Mouse (Mus musculus) adrenal gland, postnatal 10 days (tissue): Measurements from ENCODE around the gene Anks1. TPM values are rescaled to one million over a fixed set of nuclear protein-coding genes. Genes with fewer than 3 reads are reported as not detected.
"Not testable (repeated sequence)": the region's sequence is repeated elsewhere in the genome, so short reads cannot be mapped to it uniquely, and the experiment has no call there.

ENCODE experiments used
- DNase-seq: peaks from one replicate; pipeline ENCODE4 v3.0.0; 2021; ENCODE audit warnings: mixed read lengths
- total RNA-seq, 2 experiments: library from RNA; stranded (reverse); gene quantifications; 2 replicates each; pipeline ENCODE4 v1.2.3; 2021

The Anks1 gene
- total RNA-seq, 2 experiments from 2014 or later = 26.9 to 40.0 TPM

- not testable (repeated sequence) for DNase-seq
Observed at GRCm38 (mm10) chr17:27999683-28000273, 90.7 kb downstream of the Anks1 start.

DNA sequence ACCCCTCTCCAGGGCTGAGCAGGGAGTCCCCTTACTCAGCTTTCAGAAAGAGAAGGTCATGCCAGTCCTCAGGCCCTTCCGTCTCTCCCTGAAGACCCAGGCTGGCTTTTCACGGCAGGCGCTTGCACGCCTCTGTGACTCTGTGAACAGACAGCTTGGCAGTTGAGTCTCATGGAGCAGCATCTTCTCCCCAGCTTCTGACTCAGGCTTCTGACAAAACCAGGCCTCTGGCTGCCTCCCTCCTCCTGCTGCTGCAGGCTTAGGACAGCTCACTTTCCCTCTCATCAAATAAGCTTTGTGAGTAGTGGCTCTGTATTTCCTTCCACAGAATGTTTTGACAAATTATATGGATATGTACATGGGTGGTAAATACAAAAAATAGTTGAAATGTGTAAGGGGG, 91.3 kb downstream of the Anks1 start:
- no peak for DNase-seq

- no peak for DNase-seq
Observed at GRCm38 (mm10) chr17:28000851-28001250, 91.7 kb downstream of the Anks1 start.

DNA sequence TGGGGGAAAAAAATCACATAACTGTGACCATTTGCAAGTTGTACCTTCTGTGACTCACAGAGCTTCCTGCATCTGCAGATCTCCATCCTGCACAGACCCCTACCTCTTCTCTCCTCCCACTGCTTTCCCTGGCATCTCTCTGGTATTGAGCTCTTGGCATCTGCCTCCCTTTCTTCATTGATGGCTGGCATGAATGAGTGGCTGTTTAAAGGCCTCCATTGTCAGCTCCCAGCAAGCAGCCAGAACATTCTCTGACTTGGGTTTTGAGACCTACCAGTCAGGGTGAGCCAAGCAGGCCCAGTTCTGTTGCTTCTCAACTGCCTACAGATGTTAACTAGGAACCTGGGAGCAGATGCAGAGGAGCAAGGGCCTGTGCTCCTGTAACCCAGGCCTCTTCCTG, 96.3 kb downstream of the Anks1 start:
- DNase-seq = no peak

DNA sequence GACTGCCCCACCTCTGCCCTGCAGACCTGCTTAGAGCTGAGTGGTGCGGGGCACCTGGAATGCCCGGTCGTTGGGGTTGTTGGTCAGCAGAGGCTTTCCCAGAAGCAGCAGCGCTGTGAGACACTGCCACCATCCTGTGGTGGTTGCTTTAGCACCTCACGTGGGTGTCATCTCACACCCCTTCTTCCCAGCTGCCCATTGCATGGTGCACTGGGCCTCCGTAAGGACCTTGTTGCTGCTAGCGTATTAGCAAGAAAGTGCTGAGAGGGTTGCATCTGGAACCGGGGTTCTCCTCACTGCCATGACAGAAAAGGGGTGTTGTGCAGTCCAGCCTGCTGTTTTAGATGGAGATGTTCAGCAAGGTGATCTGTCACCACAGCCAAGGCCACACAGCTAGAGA, 97.1 kb downstream of the Anks1 start:
- DNase-seq = no peak

DNA sequence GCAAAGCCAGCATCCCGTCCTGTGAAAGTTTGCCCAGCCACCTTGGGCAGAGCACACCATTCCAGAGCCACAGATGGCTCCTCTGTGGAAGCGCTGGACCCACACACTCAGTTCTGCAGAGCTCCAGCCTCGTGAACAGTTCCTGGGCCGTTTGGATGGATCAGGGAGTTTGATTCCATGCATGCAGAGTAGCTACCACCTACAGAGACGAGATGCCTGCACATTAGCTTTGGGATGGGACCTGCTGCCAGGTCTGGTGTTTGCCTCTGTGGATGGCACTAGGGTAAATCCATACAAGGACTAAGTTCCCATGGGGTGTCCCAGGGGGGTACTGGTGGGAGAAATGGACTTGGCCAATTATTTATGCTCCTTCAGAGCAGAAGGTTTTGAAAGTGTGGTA, 97.5 kb downstream of the Anks1 start:
- no peak for DNase-seq

- DNase-seq = peak; percentile 76
Observed at GRCm38 (mm10) chr17:28007179-28007811, 98.2 kb downstream of the Anks1 start.

GRCm38 (mm10) chr17:28007857-28008564, 98.9 kb downstream of the Anks1 start:
- peak; percentile 37 for DNase-seq

DNA sequence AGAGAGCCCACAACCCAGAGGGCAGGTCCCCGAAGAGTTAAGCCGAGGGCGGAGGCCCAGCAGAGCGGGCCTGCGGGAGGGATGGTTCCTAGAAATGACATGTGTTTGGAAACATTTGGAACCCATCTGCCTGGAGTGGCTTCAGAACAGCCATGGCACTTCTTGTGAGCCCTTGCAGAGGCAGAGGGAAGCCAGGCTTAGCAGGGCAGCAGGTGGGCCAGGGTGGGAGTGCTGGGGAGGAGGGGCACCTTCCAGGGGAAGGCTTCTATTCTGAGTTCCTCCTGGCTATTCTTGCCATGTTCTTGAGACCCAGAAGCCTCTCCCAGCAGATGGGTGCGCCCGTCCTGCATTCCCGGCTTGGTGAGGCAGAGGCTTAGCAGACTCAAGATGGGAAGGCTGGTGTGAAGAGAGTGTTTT, 99.5 kb downstream of the Anks1 start:
- DNase-seq = no peak

- no peak for DNase-seq
Observed at GRCm38 (mm10) chr17:28009066-28009715, 100.1 kb downstream of the Anks1 start.

- DNase-seq = peak; percentile 75
Observed at GRCm38 (mm10) chr17:28009716-28010114, 100.6 kb downstream of the Anks1 start.

DNA sequence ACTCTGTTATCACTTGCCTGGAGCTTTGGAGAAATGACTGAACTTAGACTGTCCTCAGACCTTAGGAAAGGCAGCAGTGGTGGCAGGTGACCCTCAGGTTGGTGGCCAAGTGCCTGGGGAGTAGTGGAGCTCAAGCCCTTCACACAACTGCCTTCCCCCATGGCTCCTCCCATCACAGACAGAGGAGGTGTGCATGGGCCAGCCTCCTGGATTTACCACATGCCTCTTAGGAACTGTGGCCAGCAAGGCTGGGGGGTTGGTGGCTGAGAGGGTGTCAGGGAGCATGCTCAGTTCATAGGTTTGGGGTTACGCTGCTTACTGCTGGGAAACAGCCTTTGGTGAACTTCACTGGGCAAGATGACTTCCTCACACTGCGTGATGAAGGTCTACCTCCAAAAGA, 101.8 kb downstream of the Anks1 start:
- DNase-seq = no peak

GRCm38 (mm10) chr17:28012851-28013250, 103.7 kb downstream of the Anks1 start:
- no peak for DNase-seq

GRCm38 (mm10) chr17:28013259-28013875, 104.3 kb downstream of the Anks1 start:
- peak; percentile 74 for DNase-seq

- DNase-seq = no peak
Observed at GRCm38 (mm10) chr17:28014449-28014848, 105.3 kb downstream of the Anks1 start.

DNA sequence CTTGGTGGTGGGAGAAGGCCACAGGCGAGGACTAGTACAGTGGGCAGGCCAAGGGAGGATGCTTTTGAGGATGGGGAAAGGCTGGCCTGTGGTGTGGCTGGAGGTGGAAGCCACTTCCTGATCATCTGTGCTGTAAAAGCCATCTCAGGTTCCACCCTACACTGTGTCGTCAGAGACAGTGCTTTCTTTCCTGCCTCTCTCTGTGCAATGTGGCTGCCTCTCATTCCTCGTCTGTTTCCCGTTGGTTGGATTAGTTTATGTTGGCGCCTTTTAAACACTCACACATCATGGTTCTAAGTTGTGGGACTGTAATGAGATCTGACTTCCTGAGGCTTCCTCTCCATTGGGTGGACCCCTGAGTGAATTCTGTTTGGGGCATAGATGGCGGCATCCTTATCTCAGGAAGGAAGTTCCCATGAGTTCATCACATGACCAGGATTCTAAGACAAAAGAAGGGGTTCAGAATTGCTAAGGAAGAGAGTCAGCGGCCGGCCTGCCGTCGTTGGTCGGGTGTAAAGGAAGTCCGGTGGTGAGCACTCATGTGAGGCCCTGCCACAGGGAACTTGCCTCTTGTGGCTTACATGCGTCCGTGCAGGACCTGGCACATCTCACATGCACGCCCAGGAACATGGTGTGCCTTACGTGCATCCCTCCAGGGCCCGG, 106.1 kb downstream of the Anks1 start:
- no peak for DNase-seq

DNA sequence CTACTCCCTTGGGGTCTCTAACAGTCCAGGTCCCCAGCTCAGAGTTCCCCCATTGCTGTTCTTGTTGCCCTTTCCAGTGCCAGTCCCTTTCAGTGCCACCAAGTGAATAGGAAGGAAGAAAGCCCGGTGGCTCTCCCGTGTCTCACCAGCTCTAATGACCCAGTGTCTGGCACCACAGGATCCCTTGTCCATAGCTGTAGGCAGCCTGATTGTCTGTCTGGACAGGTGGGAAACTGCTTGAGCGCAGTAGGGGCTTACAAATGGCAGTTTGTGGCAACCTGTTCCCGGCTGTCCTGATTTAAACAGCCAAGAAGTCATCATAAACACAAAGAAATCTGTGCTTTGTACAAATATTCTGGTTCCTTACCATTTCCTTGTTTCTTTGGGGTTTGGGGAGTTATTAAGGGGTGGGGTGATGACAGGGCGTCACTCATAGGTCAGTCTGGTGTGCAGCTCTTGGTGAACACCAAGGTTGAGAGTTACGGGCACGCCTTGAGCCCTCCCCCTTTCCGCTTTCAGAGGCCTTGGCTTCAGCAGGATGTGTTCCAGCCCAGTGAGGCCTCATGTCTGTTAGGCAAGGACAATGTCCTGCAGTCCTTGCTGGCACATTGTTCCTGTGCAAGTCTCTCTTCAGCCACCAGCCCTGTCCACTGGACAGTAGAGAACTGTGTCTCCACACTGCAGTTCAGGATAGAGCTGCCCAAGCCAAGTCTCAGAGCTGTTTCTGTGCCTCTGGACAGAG, 107.1 kb downstream of the Anks1 start:
- DNase-seq = peak; percentile 86

- no peak for DNase-seq
Observed at GRCm38 (mm10) chr17:28018344-28018743, 109.2 kb downstream of the Anks1 start.

- no peak for DNase-seq
Observed at GRCm38 (mm10) chr17:28018776-28019175, 109.7 kb downstream of the Anks1 start.

- no peak for DNase-seq
Observed at GRCm38 (mm10) chr17:28019785-28020696, 110.9 kb downstream of the Anks1 start.
